Mouse (Mus musculus) testis, adult 2 months (tissue): ENCODE data around the gene Nrg4. TPM values are rescaled to one million over a fixed set of nuclear protein-coding genes. Genes with fewer than 3 reads are reported as not detected.

Experiments
- H3K27ac ChIP-seq: fragments of 200-500 bp; 2 replicates; pipeline ENCODE4 v1.5.1; 2012; ENCODE audit warnings: low read depth, low read length; ENCODE audit not compliant: control insufficient read depth, insufficient read depth
- H3K27me3 ChIP-seq: fragments of 200-500 bp; 2 replicates; pipeline ENCODE4 v1.6.1; 2012; ENCODE audit warnings: mild to moderate bottlenecking, low read length, moderate library complexity; ENCODE audit not compliant: control insufficient read depth, insufficient read depth
- H3K36me3 ChIP-seq: fragments of 200-500 bp; 2 replicates; pipeline ENCODE4 v1.6.1; 2012; ENCODE audit warnings: mild to moderate bottlenecking, low read length; ENCODE audit not compliant: control insufficient read depth, insufficient read depth
- H3K4me1 ChIP-seq: fragments of 200-500 bp; 2 replicates; pipeline ENCODE4 v1.6.1; 2012; ENCODE audit warnings: low read length; ENCODE audit not compliant: control insufficient read depth, insufficient read depth
- H3K4me3 ChIP-seq: fragments of 200-500 bp; 2 replicates; pipeline ENCODE4 v1.5.1; 2012; ENCODE audit warnings: low read depth, mild to moderate bottlenecking, low read length, moderate library complexity, mixed read lengths; ENCODE audit not compliant: control insufficient read depth
- CTCF ChIP-seq: fragments of 200-500 bp; IDR thresholded peaks from 2 replicates; pipeline ENCODE4 v1.5.1; 2012; ENCODE audit warnings: low read depth, mild to moderate bottlenecking, inconsistent platforms, low read length, moderate library complexity; ENCODE audit not compliant: control insufficient read depth, insufficient read depth, insufficient replicate concordance
- POLR2A ChIP-seq: fragments of 200-500 bp; IDR thresholded peaks from 2 replicates; pipeline ENCODE4 v1.6.1; 2012; ENCODE audit warnings: low read depth, mild to moderate bottlenecking, inconsistent platforms, low read length, moderate library complexity; ENCODE audit not compliant: control insufficient read depth
- polyA plus RNA-seq: library from polyadenylated mRNA; depleted of rRNA; stranded (reverse); fragments of >200 nt; gene quantifications from 2 replicates; pipeline ENCODE4 v1.2.3, GENCODE M21; 2012

The Nrg4 gene
- polyA plus RNA-seq, 1 experiment = 0.85 TPM

DNA sequence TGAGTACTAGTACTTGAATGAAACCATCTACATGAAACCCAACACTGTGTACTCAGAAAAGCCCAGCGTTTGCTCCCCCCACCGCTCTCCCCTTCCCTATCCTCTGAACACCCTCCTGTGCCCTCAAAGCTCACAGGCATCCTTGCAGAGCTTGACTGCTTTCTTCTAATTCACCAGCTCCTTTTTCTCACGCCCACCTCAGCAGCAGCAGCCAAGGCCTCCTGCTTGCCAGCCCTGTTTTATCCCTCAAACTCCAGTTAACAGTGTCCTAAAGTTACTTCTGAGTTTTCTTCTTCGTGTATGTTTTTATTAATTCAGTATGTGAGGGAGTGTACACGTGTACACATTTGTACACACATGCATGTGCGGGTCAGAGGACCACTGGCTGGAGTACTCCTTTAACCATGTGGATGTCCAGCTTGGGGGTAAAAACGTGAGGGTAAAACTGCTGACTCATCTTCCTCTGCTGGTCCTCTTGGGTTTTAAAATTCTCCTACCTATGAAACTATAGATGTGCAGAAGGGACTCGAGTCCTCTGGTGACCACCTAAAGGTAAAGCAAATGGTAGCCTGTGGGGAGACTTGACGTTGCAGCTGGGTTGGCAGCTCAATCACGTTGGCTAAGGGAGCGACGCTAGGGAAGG, 12.9 kb downstream of the Nrg4 start:
- H3K4me1 ChIP-seq = no peaks in the 10 kb centered on the region

DNA sequence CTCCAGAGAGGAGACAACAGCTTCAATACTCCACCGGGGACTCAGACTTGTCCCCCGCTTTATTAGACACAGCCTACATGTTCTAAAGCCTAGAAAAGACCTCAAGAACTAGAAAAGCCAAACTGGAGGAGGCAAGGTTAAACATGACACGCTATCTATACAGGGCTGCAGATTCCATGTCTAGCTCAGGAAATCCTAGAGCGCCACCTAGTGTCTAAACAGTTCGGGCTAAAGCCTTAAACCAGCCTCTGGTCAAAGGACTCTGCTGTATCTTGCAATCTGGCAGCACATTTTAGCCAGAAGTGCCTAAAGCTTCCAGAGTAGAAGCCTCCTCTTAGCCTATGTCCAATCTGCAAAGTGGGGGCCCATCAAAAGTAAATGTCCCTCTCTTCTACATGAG, 15.1 kb downstream of the Nrg4 start:
- no peak overlapping the region for H3K27ac ChIP-seq
- no peak overlapping the region for H3K4me3 ChIP-seq
- TF ChIP-seq POLR2A (no peak), CTCF (peak; percentile 49; the same call in 1 of the 2 replicates)
- H3K4me1 ChIP-seq = no peaks in the 10 kb centered on the region
- H3K36me3 ChIP-seq = no peaks in the 10 kb centered on the region
- H3K27me3 ChIP-seq = no peaks in the 10 kb centered on the region

More for the DNA sequence above, 12.9 kb downstream of the Nrg4 start:
- Histone ChIP-seq H3K27ac (no peak overlapping the region), H3K4me3 (no peak overlapping the region), H3K27me3 (no peaks in the 10 kb centered on the region), H3K36me3 (no peaks in the 10 kb centered on the region)
- TF ChIP-seq POLR2A (no peak), CTCF (no peak)

DNA sequence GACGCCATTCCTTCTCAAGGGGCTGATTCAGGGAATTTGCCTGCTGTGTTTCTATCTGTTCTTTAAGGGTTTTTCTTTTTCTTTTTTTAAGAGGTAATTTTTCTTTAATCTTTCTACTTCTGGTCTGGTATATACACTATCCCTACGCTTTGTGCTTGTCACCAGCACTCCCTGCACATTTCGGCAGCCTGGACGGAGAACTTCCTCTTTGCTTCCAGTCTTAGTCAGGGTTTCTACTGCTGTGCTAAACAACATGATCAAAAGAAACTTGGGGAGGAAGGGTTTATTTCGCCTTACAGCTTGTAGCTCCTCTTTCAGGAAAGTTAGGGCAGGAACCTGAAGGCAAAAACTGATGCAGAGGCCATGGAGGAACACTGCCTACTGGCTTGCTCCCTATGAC, 18.2 kb downstream of the Nrg4 start:
- TF ChIP-seq POLR2A = no peak
- no peak for TF ChIP-seq CTCF
- H3K27me3 ChIP-seq = no peaks in the 10 kb centered on the region
- H3K36me3 ChIP-seq = no peaks in the 10 kb centered on the region
- no peaks in the 10 kb centered on the region for H3K4me1 ChIP-seq
- no peak overlapping the region for H3K4me3 ChIP-seq
- H3K27ac ChIP-seq = no peak overlapping the region

DNA sequence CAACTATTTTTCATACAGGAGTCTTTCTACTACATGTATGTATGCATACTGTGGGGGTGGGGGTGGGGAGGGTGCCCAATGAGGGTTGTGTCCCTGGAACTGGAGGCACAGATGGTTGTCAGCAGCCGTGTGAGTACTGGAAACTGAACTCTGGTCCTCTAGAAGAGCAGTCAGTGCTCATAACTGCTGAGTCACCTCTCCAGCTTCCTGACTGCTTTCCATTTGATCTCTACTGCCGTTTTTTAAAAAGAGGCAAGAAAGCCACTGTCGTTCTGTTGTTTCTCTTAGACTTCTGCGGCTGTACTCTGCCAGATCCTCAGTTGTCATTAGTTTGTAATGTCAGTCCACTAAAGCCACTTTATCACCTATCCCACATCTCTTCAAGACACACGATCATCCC, 19.1 kb downstream of the Nrg4 start:
- Histone ChIP-seq H3K36me3 (no peaks in the 10 kb centered on the region), H3K27ac (no peak overlapping the region), H3K27me3 (no peaks in the 10 kb centered on the region), H3K4me3 (no peak overlapping the region), H3K4me1 (no peaks in the 10 kb centered on the region)
- TF ChIP-seq CTCF = no peak

DNA sequence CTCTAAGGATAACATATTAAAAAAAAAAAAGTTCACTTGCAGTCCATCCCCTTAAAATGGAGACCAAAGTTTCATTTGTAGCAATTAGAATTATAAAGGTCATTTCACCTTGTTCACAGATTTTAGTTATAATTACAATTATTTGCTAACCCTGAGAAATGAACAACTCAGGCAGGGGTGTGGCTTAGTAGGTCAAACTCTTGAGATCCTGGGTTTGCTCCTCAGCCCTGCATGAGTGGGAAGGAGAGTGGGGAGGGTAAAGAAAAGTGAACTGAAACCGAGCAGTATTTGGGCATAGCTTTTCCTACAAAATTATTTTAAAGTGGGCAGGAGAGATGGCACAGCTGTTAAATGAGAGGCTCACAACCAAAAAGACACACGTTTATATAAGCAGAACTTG, 19.6 kb downstream of the Nrg4 start:
- Histone ChIP-seq H3K27me3 (no peaks in the 10 kb centered on the region), H3K27ac (no peak overlapping the region), H3K36me3 (no peaks in the 10 kb centered on the region), H3K4me1 (no peaks in the 10 kb centered on the region), H3K4me3 (no peak overlapping the region)
- TF ChIP-seq POLR2A = no peak
- TF ChIP-seq CTCF = no peak

DNA sequence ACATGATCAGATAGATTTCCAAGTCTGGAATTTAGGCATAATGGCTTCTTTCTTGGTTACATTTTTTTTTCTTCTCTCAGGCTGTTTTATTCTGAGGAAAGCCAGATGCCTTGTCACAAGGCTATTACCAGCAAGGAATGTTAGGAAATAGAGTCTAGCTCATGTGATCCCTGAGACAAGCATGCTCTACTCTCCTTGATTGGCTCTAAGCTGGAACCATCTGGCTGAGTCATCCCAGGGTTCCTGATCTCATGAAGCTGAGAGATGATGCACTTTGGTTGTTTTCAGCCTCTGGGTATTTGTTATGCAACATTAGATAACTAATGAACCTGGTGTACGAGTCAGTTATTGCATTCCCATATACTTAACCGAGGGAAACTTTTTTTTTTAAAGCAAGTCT, 30.4 kb downstream of the Nrg4 start:
- Histone ChIP-seq H3K4me3 (no peak overlapping the region), H3K27ac (no peak overlapping the region), H3K4me1 (peaks cover 2% of the 10 kb centered on the region; the same call in 1 of the 2 replicates), H3K27me3 (no peaks in the 10 kb centered on the region), H3K36me3 (no peaks in the 10 kb centered on the region)
- no peak for TF ChIP-seq CTCF
- TF ChIP-seq POLR2A = no peak

DNA sequence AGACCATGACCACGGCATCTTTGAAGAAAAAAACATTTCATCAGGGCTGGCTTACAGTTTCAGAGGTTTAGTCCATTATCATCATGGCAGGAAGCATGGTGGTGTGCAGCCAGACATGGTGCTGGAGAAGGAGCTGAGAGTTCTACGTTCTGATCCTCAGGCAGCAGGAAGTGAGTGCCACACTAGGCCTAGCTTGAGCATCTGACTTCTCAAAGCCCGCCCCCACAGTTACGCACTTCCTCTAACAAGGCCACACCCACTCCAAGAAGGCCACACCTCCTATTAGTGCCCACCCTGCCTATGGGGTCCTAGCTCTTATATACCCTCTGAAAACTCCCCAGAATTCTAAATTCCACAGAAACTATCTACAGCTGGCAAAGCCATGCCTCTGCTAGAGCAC, 34.7 kb downstream of the Nrg4 start:
- Histone ChIP-seq H3K27ac (no peak overlapping the region), H3K27me3 (no peaks in the 10 kb centered on the region), H3K4me3 (no peak overlapping the region), H3K4me1 (peaks cover 2% of the 10 kb centered on the region; the same call in 1 of the 2 replicates), H3K36me3 (no peaks in the 10 kb centered on the region)
- TF ChIP-seq POLR2A = no peak
- no peak for TF ChIP-seq CTCF

DNA sequence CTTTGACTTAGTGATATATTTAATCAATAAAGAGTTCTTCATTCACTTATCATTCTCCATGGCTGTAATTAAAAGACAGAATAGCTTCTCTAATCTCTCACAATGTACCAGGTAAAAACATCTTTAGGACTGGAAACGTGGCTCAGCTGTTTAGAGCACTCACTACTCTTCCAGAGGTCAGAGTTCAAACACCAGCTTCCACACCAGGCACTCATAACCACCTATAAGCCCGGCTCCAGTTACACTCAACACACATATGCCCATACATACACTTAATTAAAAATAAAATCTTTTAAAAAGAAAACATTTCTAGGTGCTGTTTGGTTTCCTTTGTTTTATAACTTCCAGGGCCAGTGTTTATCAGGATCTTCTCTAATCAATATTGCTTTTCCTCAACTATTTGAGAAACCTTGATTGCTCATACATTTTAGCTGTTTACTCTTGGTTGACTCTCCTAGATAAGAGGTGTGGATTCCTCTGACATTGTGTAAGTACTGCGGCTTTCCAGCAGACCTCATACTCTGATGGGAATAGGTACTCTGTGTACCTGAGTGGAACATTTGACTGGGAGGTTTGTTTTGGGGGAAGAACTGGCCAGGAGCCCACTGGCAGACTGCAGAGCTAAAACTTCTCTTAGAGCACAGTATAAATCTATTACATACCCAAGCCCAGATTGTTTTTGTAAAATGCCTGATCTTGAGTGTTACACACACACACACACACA, 37.0 kb downstream of the Nrg4 start:
- Histone ChIP-seq H3K27ac (no peak overlapping the region), H3K4me1 (peaks cover 2% of the 10 kb centered on the region; the same call in 1 of the 2 replicates), H3K27me3 (no peaks in the 10 kb centered on the region), H3K4me3 (no peak overlapping the region), H3K36me3 (no peaks in the 10 kb centered on the region)
- TF ChIP-seq POLR2A = no peak
- no peak for TF ChIP-seq CTCF
